Mouse (Mus musculus) kidney, embryonic 14.5 days (tissue): ENCODE measurements at regions not wholly inside any gene's neighbourhood (a gene's known extent, or its start where the extent isn't known, plus 50 kb on each side); places are given as distances from the start of the nearest gene placed in this dataset.

Experiments used
- ATAC-seq: fragments of 200-750 bp; cut with Nextera tagmentation; 2 replicates; pipeline ENCODE4 v1.8.0; 2017; ENCODE audit warnings: moderate number of reproducible peaks, mild to moderate bottlenecking, moderate TSS enrichment, moderate library complexity; ENCODE audit not compliant: low FRiP score, low TSS enrichment
- H3K27ac ChIP-seq: fragments of 300-500 bp; sonication (generic); 2 replicates; pipeline ENCODE4 v1.5.1; 2014; ENCODE audit warnings: low read depth, mild to moderate bottlenecking, low read length, moderate library complexity, mixed read lengths
- H3K27me3 ChIP-seq: fragments of 300-500 bp; sonication (generic); 2 replicates; pipeline ENCODE4 v1.6.1; 2014; ENCODE audit warnings: mild to moderate bottlenecking, low read length; ENCODE audit not compliant: control insufficient read depth, insufficient read depth
- H3K36me3 ChIP-seq: fragments of 300-500 bp; sonication (generic); 2 replicates; pipeline ENCODE4 v1.6.1; 2014; ENCODE audit warnings: low read length, mixed read lengths; ENCODE audit not compliant: control insufficient read depth, insufficient read depth
- H3K4me1 ChIP-seq: fragments of 300-500 bp; sonication (generic); 2 replicates; pipeline ENCODE4 v1.6.1; 2014; ENCODE audit warnings: low read length, mixed read lengths; ENCODE audit not compliant: control insufficient read depth, insufficient read depth
- H3K4me2 ChIP-seq: fragments of 300-500 bp; sonication (generic); replicated peaks from 2 replicates; pipeline ENCODE4 v1.6.1; 2014; ENCODE audit warnings: low read depth, mild to moderate bottlenecking, low read length
- H3K4me3 ChIP-seq: fragments of 300-500 bp; sonication (generic); 2 replicates; pipeline ENCODE4 v1.5.1; 2014; ENCODE audit warnings: mild to moderate bottlenecking, low read length
- H3K9ac ChIP-seq: fragments of 300-500 bp; sonication (generic); 2 replicates; pipeline ENCODE4 v1.6.1; 2014; ENCODE audit warnings: low read depth, mild to moderate bottlenecking, low read length, moderate library complexity
- H3K9me3 ChIP-seq: fragments of 300-500 bp; sonication (generic); 2 replicates; pipeline ENCODE4 v1.6.1; 2016; ENCODE audit warnings: low read length; ENCODE audit not compliant: control insufficient read depth
- WGBS: fragments of 180-500 bp; shearing (Covaris S2); extraction: QIAGEN DNeasy Blood & Tissue Kit; methylation state at CpG from one replicate; pipeline ENCODE4 v1.1.7; 2014; 5-methylcytosine and 5-hydroxymethylcytosine counted together

GRCm38 (mm10) chr6:75683935-75684334, 813.6 kb downstream of the Gm9008 start:
- WGBS: 47% methylated on average over 2 of the region's 2 CpGs
- Histone ChIP-seq H3K4me3 (no peak overlapping the region), H3K4me2 (no peak overlapping the region), H3K9ac (no peak overlapping the region), H3K4me1 (no peaks in the 10 kb centered on the region), H3K27me3 (no peaks in the 10 kb centered on the region), H3K36me3 (no peaks in the 10 kb centered on the region), H3K27ac (no peak overlapping the region), H3K9me3 (no peaks in the 10 kb centered on the region)
- no peak for ATAC-seq

GRCm38 (mm10) chr6:75644363-75644720, 853.2 kb downstream of the Gm9008 start:
- Histone ChIP-seq H3K4me1 (no peaks in the 10 kb centered on the region), H3K9ac (no peak overlapping the region), H3K36me3 (no peaks in the 10 kb centered on the region), H3K4me2 (no peak overlapping the region), H3K9me3 (0 out of 2 replicates have a peak, but pooled peaks cover 5% of the 10 kb centered on the region), H3K27ac (no peak overlapping the region), H3K4me3 (no peak overlapping the region), H3K27me3 (no peaks in the 10 kb centered on the region)
- WGBS: 73% methylated on average over 2 of the region's 2 CpGs
- no peak for ATAC-seq

GRCm38 (mm10) chr6:75643581-75644362, 853.8 kb downstream of the Gm9008 start:
- H3K4me2 ChIP-seq: no peak overlapping the region
- no peak overlapping the region for H3K9ac ChIP-seq
- H3K9me3 ChIP-seq: 0 out of 2 replicates have a peak, but pooled peaks cover 5% of the 10 kb centered on the region
- H3K4me3 ChIP-seq: no peak overlapping the region
- no peaks in the 10 kb centered on the region for H3K36me3 ChIP-seq
- ATAC-seq: no peak
- no peak overlapping the region for H3K27ac ChIP-seq
- H3K27me3 ChIP-seq: no peaks in the 10 kb centered on the region
- 75% methylated on average over 2 of the region's 2 CpGs for WGBS
- no peaks in the 10 kb centered on the region for H3K4me1 ChIP-seq

DNA sequence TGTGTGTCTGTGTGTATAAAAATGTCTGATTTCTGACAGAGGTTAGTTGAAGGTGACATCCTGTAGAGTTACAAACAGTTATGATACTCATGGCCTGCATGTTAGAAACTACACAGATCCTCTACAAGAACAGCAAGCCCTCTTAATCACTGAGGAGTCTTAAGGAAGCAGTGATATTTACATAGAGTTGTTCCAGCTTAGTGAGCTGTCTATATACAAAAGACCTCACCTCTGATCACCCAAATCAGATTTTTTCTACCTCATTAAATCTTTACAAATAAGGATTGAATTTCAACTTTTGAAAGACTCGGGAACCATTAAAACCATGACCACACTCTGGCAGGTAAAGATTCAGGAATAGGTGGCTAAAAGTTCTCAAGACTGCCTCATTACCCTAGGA, 861.5 kb downstream of the Gm9008 start:
- Histone ChIP-seq H3K9ac (no peak overlapping the region), H3K27ac (no peak overlapping the region), H3K27me3 (no peaks in the 10 kb centered on the region), H3K36me3 (no peaks in the 10 kb centered on the region), H3K4me3 (no peak overlapping the region), H3K9me3 (no peaks in the 10 kb centered on the region), H3K4me2 (no peak overlapping the region), H3K4me1 (no peaks in the 10 kb centered on the region)
- 35% methylated on average over 1 of the region's 1 CpGs for WGBS
- ATAC-seq: no peak

- no peak overlapping the region for H3K9ac ChIP-seq
- H3K36me3 ChIP-seq: no peaks in the 10 kb centered on the region
- no peaks in the 10 kb centered on the region for H3K9me3 ChIP-seq
- H3K4me2 ChIP-seq: no peak overlapping the region
- no peak overlapping the region for H3K27ac ChIP-seq
- WGBS: 17% methylated on average over 11 of the region's 11 CpGs
- no peak overlapping the region for H3K4me3 ChIP-seq
- no peak for ATAC-seq
- H3K27me3 ChIP-seq: no peaks in the 10 kb centered on the region
- H3K4me1 ChIP-seq: no peaks in the 10 kb centered on the region
Measured at GRCm38 (mm10) chr6:75602536-75603279, 894.9 kb downstream of the Gm9008 start.

DNA sequence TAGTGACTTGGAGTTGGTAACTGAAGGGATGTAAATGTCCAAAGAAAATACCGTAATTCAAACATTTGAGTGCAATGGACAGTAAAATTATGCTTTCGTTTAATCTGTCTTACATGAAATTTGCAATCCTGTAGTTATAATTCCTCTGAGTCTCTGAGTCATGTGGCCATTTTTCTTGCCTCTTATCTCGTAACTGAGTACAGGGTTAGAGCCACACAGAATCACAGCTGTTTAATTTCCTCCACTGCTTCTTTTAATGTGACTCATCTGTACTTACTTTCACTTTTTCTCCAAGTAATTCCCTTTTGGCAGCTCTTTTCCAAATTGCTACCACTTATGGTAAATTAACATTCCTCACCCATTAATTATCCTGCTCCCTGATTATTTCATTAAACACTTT, 939.2 kb downstream of the Gm9008 start:
- no peaks in the 10 kb centered on the region for H3K27me3 ChIP-seq
- WGBS: 67% methylated on average over 3 of the region's 3 CpGs
- H3K4me2 ChIP-seq: no peak overlapping the region
- no peak for ATAC-seq
- no peak overlapping the region for H3K4me3 ChIP-seq
- no peaks in the 10 kb centered on the region for H3K4me1 ChIP-seq
- H3K27ac ChIP-seq: no peak overlapping the region
- H3K9me3 ChIP-seq: no peaks in the 10 kb centered on the region
- no peak overlapping the region for H3K9ac ChIP-seq
- H3K36me3 ChIP-seq: no peaks in the 10 kb centered on the region

DNA sequence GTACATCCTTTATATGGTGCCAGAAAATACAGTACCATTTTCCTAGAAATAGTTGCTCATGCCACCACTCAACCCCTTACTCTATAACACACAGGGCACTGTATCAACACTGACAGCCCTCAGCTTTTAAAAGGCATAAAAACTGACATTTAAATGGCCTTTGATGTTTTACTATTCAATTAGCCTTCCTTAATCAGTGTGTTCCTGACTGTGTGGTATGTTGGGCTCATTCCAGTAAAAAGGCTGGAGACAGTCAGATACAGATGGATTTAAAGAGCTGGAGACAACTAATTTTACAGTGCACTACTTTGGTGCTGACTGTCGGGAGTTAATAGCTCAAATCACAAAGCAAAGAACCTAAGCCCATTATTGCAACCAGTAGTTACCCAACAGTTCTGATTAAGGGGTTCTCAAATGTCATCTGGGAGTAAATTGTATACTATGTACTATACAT, 955.3 kb downstream of the Gm9008 start:
- H3K4me2 ChIP-seq: no peak overlapping the region
- H3K9ac ChIP-seq: no peak overlapping the region
- ATAC-seq: peak; percentile 62; the same call in 1 of the 2 replicates
- no peak overlapping the region for H3K27ac ChIP-seq
- no peaks in the 10 kb centered on the region for H3K27me3 ChIP-seq
- no peaks in the 10 kb centered on the region for H3K36me3 ChIP-seq
- no peaks in the 10 kb centered on the region for H3K9me3 ChIP-seq
- WGBS: 11% methylated on average over 1 of the region's 1 CpGs
- 0 out of 2 replicates have a peak, but pooled peaks cover 3% of the 10 kb centered on the region for H3K4me1 ChIP-seq
- H3K4me3 ChIP-seq: no peak overlapping the region

GRCm38 (mm10) chr6:75539703-75540102, 957.9 kb downstream of the Gm9008 start:
- WGBS: 23% methylated on average over 3 of the region's 3 CpGs

More at GRCm38 (mm10) chr6:75539703-75540102, 957.9 kb downstream of the Gm9008 start:
- no peaks in the 10 kb centered on the region for H3K9me3 ChIP-seq
- H3K4me3 ChIP-seq: no peak overlapping the region
- H3K27me3 ChIP-seq: no peaks in the 10 kb centered on the region
- H3K4me2 ChIP-seq: no peak overlapping the region
- no peaks in the 10 kb centered on the region for H3K36me3 ChIP-seq
- H3K4me1 ChIP-seq: 0 out of 2 replicates have a peak, but pooled peaks cover 3% of the 10 kb centered on the region
- H3K9ac ChIP-seq: no peak overlapping the region
- ATAC-seq: peak; percentile 81; the same call in 1 of the 2 replicates
- H3K27ac ChIP-seq: no peak overlapping the region
